Mouse (Mus musculus) MEL (cell line): ENCODE data around the gene Dhcr7. TPM values are rescaled to one million over a fixed set of nuclear protein-coding genes. Genes with fewer than 3 reads are reported as not detected.
A peak's percentile ranks its signal among the peaks of the same experiment; 100 is the strongest.

ENCODE experiments used
- DNase-seq: peaks from one replicate; pipeline ENCODE4 v3.0.0; 2011; ENCODE audit warnings: low read depth, low spot score
- H3K27ac ChIP-seq: 2 replicates; pipeline ENCODE4 v1.5.1; 2012; ENCODE audit warnings: low read depth, mild to moderate bottlenecking, control low read depth, low read length, moderate library complexity; ENCODE audit not compliant: control insufficient read depth
- H3K27me3 ChIP-seq, 2 experiments: fragments of 150-350 bp in 1 of 2; sonication (generic) in 1 of 2; 2 replicates each; pipeline ENCODE4 v1.6.1; 2012; ENCODE audit warnings: low read length in 2 of 2, mild to moderate bottlenecking in 2 of 2, improper control_type of control experiment in 1 of 2, moderate library complexity in 1 of 2; ENCODE audit not compliant: insufficient read depth in 2 of 2, control insufficient read depth in 1 of 2
- H3K36me3 ChIP-seq, 2 experiments: 2 replicates each; pipeline ENCODE4 v1.6.1; 2012 to 2014; ENCODE audit warnings: low read length in 2 of 2, improper control_type of control experiment in 1 of 2, inconsistent platforms in 1 of 2, mild to moderate bottlenecking in 1 of 2; ENCODE audit not compliant: insufficient read depth in 2 of 2, control insufficient read depth in 1 of 2
- H3K4me1 ChIP-seq, 2 experiments: fragments of 150-350 bp in 1 of 2; sonication (generic) in 1 of 2; 2 replicates each; pipeline ENCODE4 v1.6.1; 2012; ENCODE audit warnings: low read length in 2 of 2, improper control_type of control experiment in 1 of 2, mild to moderate bottlenecking in 1 of 2; ENCODE audit not compliant: insufficient read depth in 2 of 2, control insufficient read depth in 1 of 2
- H3K4me3 ChIP-seq, 2 experiments: fragments of 150-350 bp in 1 of 2; sonication (generic) in 1 of 2; 2 replicates each; pipeline ENCODE4 v1.5.1; 2012; ENCODE audit warnings: low read depth in 2 of 2, low read length in 2 of 2, mild to moderate bottlenecking in 2 of 2, moderate library complexity in 2 of 2, control low read depth in 1 of 2, improper control_type of control experiment in 1 of 2; ENCODE audit not compliant: control insufficient read depth in 1 of 2, insufficient read depth in 1 of 2
- H3K79me2 ChIP-seq: 2 replicates; pipeline ENCODE4 v1.6.1; 2012; ENCODE audit warnings: mild to moderate bottlenecking, low read length, moderate library complexity; ENCODE audit not compliant: control insufficient read depth, poor library complexity, insufficient read depth
- H3K9ac ChIP-seq: 2 replicates; pipeline ENCODE4 v1.6.1; 2012; ENCODE audit warnings: low read depth, mild to moderate bottlenecking, control low read depth, low read length, moderate library complexity; ENCODE audit not compliant: control insufficient read depth, poor library complexity, severe bottlenecking
- H3K9me3 ChIP-seq: fragments of 150-350 bp; sonication (generic); replicated peaks from 2 replicates; pipeline ENCODE4 v1.6.1; 2012; ENCODE audit warnings: mild to moderate bottlenecking, low read length, improper control_type of control experiment, moderate library complexity; ENCODE audit not compliant: insufficient read depth
- BHLHE40 ChIP-seq: IDR thresholded peaks from 2 replicates; pipeline ENCODE4 v1.6.1; 2012; ENCODE audit warnings: low read depth, mild to moderate bottlenecking, inconsistent platforms, low read length, improper control_type of control experiment, borderline replicate concordance
- E2F4 ChIP-seq: IDR thresholded peaks from 2 replicates; pipeline ENCODE4 v1.6.1; 2011; ENCODE audit warnings: low read depth, low read length, improper control_type of control experiment, borderline replicate concordance
- ELF1 ChIP-seq: IDR thresholded peaks from 2 replicates; pipeline ENCODE4 v1.6.1; 2014; ENCODE audit warnings: low read depth, mild to moderate bottlenecking, inconsistent platforms, low read length, improper control_type of control experiment, moderate library complexity
- EP300 ChIP-seq, 2 experiments: IDR thresholded peaks; 2 replicates each; pipeline ENCODE4 v1.6.1; 2011; ENCODE audit warnings: improper control_type of control experiment in 2 of 2, low read length in 2 of 2, low read depth in 1 of 2, mild to moderate bottlenecking in 1 of 2
- ETS1 ChIP-seq: IDR thresholded peaks from 2 replicates; pipeline ENCODE4 v1.6.1; 2012; ENCODE audit warnings: low read depth, mild to moderate bottlenecking, inconsistent platforms, low read length, improper control_type of control experiment, moderate library complexity
- GATA1 ChIP-seq: IDR thresholded peaks from 2 replicates; pipeline ENCODE4 v1.6.1; 2011; ENCODE audit warnings: low read depth, low read length, improper control_type of control experiment
- HCFC1 ChIP-seq: IDR thresholded peaks from 2 replicates; pipeline ENCODE4 v1.6.1; 2012; ENCODE audit warnings: low read depth, mild to moderate bottlenecking, inconsistent platforms, low read length, improper control_type of control experiment, moderate library complexity
- JUND ChIP-seq: IDR thresholded peaks from 2 replicates; pipeline ENCODE4 v1.6.1; 2011; ENCODE audit warnings: low read depth, mild to moderate bottlenecking, improper control_type of control experiment, low read length
- KAT2A ChIP-seq: conservative IDR thresholded peaks from 2 replicates; pipeline ENCODE4 v1.6.1; 2012; ENCODE audit warnings: low read depth, low read length, improper control_type of control experiment, inconsistent platforms
- MAFK ChIP-seq: IDR thresholded peaks from 2 replicates; pipeline ENCODE4 v1.6.1; 2011; ENCODE audit warnings: low read depth, mild to moderate bottlenecking, low read length, improper control_type of control experiment, borderline replicate concordance
- MAX ChIP-seq: IDR thresholded peaks from 2 replicates; pipeline ENCODE4 v1.6.1; 2011; ENCODE audit warnings: low read length, improper control_type of control experiment
- MAZ ChIP-seq: IDR thresholded peaks from 2 replicates; pipeline ENCODE4 v1.6.1; 2012; ENCODE audit warnings: low read depth, mild to moderate bottlenecking, inconsistent platforms, low read length, improper control_type of control experiment
- MEF2A ChIP-seq: IDR thresholded peaks from 2 replicates; pipeline ENCODE4 v1.6.1; 2014; ENCODE audit warnings: low read depth, mild to moderate bottlenecking, inconsistent platforms, low read length, improper control_type of control experiment; ENCODE audit not compliant: poor library complexity, insufficient replicate concordance, severe bottlenecking; ENCODE audit errors: extremely low read depth
- MXI1 ChIP-seq: IDR thresholded peaks from 2 replicates; pipeline ENCODE4 v1.6.1; 2011; ENCODE audit warnings: mild to moderate bottlenecking, low read depth, low read length, improper control_type of control experiment
- MYC ChIP-seq: IDR thresholded peaks from 2 replicates; pipeline ENCODE4 v1.6.1; 2011; ENCODE audit warnings: low read depth, mild to moderate bottlenecking, low read length, improper control_type of control experiment, moderate library complexity
- NELFE ChIP-seq: IDR thresholded peaks from 2 replicates; pipeline ENCODE4 v1.6.1; 2011; ENCODE audit warnings: low read depth, low read length, improper control_type of control experiment
- NRF1 ChIP-seq: IDR thresholded peaks from 2 replicates; pipeline ENCODE4 v1.6.1; 2014; ENCODE audit warnings: low read depth, mild to moderate bottlenecking, inconsistent platforms, low read length, improper control_type of control experiment, moderate library complexity; ENCODE audit not compliant: poor library complexity, insufficient read depth, severe bottlenecking
- POLR2A ChIP-seq, 2 experiments: IDR thresholded peaks; 2 replicates each; pipeline ENCODE4 v1.6.1; 2011 to 2012; ENCODE audit warnings: low read length in 2 of 2, mild to moderate bottlenecking in 2 of 2, control low read depth in 1 of 2, improper control_type of control experiment in 1 of 2, low read depth in 1 of 2, moderate library complexity in 1 of 2; ENCODE audit not compliant: control insufficient read depth in 1 of 2, insufficient read depth in 1 of 2, poor library complexity in 1 of 2
- POLR2AphosphoS2 ChIP-seq: IDR thresholded peaks from 2 replicates; pipeline ENCODE4 v1.6.1; 2011; ENCODE audit warnings: low read length, improper control_type of control experiment
- RCOR1 ChIP-seq: IDR thresholded peaks from 2 replicates; pipeline ENCODE4 v1.6.1; 2012; ENCODE audit warnings: low read depth, mild to moderate bottlenecking, inconsistent platforms, low read length, improper control_type of control experiment
- SIN3A ChIP-seq: IDR thresholded peaks from 2 replicates; pipeline ENCODE4 v1.6.1; 2012; ENCODE audit warnings: low read length, improper control_type of control experiment, inconsistent platforms
- TAL1 ChIP-seq: IDR thresholded peaks from 2 replicates; pipeline ENCODE4 v1.6.1; 2012; ENCODE audit warnings: mild to moderate bottlenecking, inconsistent platforms, low read length, moderate library complexity, mixed read lengths
- TBP ChIP-seq: IDR thresholded peaks from 2 replicates; pipeline ENCODE4 v1.8.0; 2011; ENCODE audit warnings: low read depth, low read length, improper control_type of control experiment
- TCF12 ChIP-seq: IDR thresholded peaks from 2 replicates; pipeline ENCODE4 v1.6.1; 2014; ENCODE audit warnings: low read depth, mild to moderate bottlenecking, inconsistent platforms, low read length, improper control_type of control experiment, moderate library complexity
- USF1 ChIP-seq: IDR thresholded peaks from 2 replicates; pipeline ENCODE4 v1.6.1; 2014; ENCODE audit warnings: low read depth, mild to moderate bottlenecking, inconsistent platforms, low read length, improper control_type of control experiment, moderate library complexity
- ZC3H11A ChIP-seq: IDR thresholded peaks from 2 replicates; pipeline ENCODE4 v1.6.1; 2012; ENCODE audit warnings: low read depth, mild to moderate bottlenecking, inconsistent platforms, low read length, improper control_type of control experiment
- ZKSCAN1 ChIP-seq: IDR thresholded peaks from 2 replicates; pipeline ENCODE4 v1.6.1; 2012; ENCODE audit warnings: low read depth, mild to moderate bottlenecking, inconsistent platforms, low read length, improper control_type of control experiment, moderate library complexity
- ZMIZ1 ChIP-seq: IDR thresholded peaks from 2 replicates; pipeline ENCODE4 v1.6.1; 2012; ENCODE audit warnings: low read depth, mild to moderate bottlenecking, inconsistent platforms, low read length, improper control_type of control experiment, moderate library complexity
- ZNF384 ChIP-seq: IDR thresholded peaks from 2 replicates; pipeline ENCODE4 v1.6.1; 2012; ENCODE audit warnings: low read depth, mild to moderate bottlenecking, inconsistent platforms, low read length, improper control_type of control experiment
- polyA plus RNA-seq, 2 experiments: library from polyadenylated mRNA; stranded (reverse) in 1 of 2; unstranded in 1 of 2; fragments of >175 nt in 1 of 2; fragments of >200 nt in 1 of 2; gene quantifications; 2 replicates each; pipeline versions ENCODE4 v1.2.1 to v1.2.4; 2012; ENCODE audit warnings: low replicate concordance in 2 of 2, low read depth in 1 of 2; ENCODE audit not compliant: insufficient read length in 2 of 2, insufficient read depth in 1 of 2, missing spikeins in 1 of 2
- total RNA-seq: library from RNA; depleted of rRNA; stranded (reverse); fragments of 300-350 nt; gene quantifications from 2 replicates; pipeline ENCODE4 v1.2.3, GENCODE M21; 2012; rRNA removed

Dhcr7 gene
- total RNA-seq (12.7 and 12.8 TPM in 2 replicates), polyA plus RNA-seq (10 to 100 TPM in 1 of 2 experiments, not detected in 1; 40.7 TPM)

- H3K27ac ChIP-seq = peak within 1 kb of the TSS; percentile 96
- H3K9me3 ChIP-seq = no peaks in the 10 kb centered on the region
- H3K9ac ChIP-seq = peak within 1 kb of the TSS; percentile 97
- peaks cover 0 to 11% of the 10 kb centered on the region in 2 experiments; a peak in 2 of 4 replicates for H3K4me1 ChIP-seq
- H3K36me3 ChIP-seq = peaks cover 0 to 4% of the 10 kb centered on the region in 2 experiments; a peak in 2 of 4 replicates
- H3K79me2 ChIP-seq = peaks cover 4% of the 10 kb centered on the region
- H3K4me3 ChIP-seq = peak within 1 kb of the TSS; percentile 87 to 91
- DNase-seq = peak; percentile 98
- H3K27me3 ChIP-seq = no peaks in the 10 kb centered on the region
- TF ChIP-seq ELF1 = peak; percentile 100
- TF ChIP-seq POLR2A (IDR thresholded peaks at IDR 0.05; ENCODE audit: control insufficient read depth in 1 of 2, insufficient read depth in 1 of 2, low read depth in 1 of 2, low read length in 2 of 2, poor library complexity in 1 of 2) = peak; percentile 49 to 94
- no peak; the same call in 1 of the 2 replicates for TF ChIP-seq KAT2A
- no peak for TF ChIP-seq TAL1
- no peak for TF ChIP-seq BHLHE40
- peak; percentile 80 for TF ChIP-seq HCFC1
- peak; percentile 86 for TF ChIP-seq MAX
- TF ChIP-seq TCF12 = peak; percentile 44; the same call in 1 of the 2 replicates
- no peak for TF ChIP-seq ZKSCAN1
- no peak for TF ChIP-seq JUND
- peak; percentile 23; the same call in 1 of the 2 replicates for TF ChIP-seq ETS1
- TF ChIP-seq NELFE = peak; percentile 89
- peak; percentile 71 for TF ChIP-seq TBP
- TF ChIP-seq SIN3A = peak; percentile 77
- TF ChIP-seq ZC3H11A = no peak
- no peak for TF ChIP-seq RCOR1
- TF ChIP-seq ZMIZ1 = peak; percentile 74
- TF ChIP-seq MAZ = peak; percentile 17; the same call in 1 of the 2 replicates
- TF ChIP-seq E2F4 = no peak
- TF ChIP-seq POLR2AphosphoS2 = peak; percentile 91
- no peak for TF ChIP-seq MEF2A
- peak; percentile 88 for TF ChIP-seq NRF1
- TF ChIP-seq MAFK = no peak
- TF ChIP-seq ZNF384 = no peak
- no peak; a peak in 1 of 4 replicates for TF ChIP-seq EP300 (IDR thresholded peaks at IDR 0.05; ENCODE audit: low read depth in 1 of 2, low read length in 2 of 2)
- no peak for TF ChIP-seq GATA1
- TF ChIP-seq USF1 = peak; percentile 53
- TF ChIP-seq MXI1 = 0 out of 2 replicates have a peak, but pooled peaks have one; percentile 66
- peak; percentile 87 for TF ChIP-seq MYC
Measured at GRCm38 (mm10) chr7:143822375-143823265, at the start of gene Dhcr7, which contains the start of gene Nadsyn1. Gene Dhcr7 (plus strand): TSS chr7:143823145. Gene Nadsyn1 (minus strand): TSS chr7:143822849.
